8 mouse cellular contexts compared by ENCODE assay signal in the genomic region with DNA sequence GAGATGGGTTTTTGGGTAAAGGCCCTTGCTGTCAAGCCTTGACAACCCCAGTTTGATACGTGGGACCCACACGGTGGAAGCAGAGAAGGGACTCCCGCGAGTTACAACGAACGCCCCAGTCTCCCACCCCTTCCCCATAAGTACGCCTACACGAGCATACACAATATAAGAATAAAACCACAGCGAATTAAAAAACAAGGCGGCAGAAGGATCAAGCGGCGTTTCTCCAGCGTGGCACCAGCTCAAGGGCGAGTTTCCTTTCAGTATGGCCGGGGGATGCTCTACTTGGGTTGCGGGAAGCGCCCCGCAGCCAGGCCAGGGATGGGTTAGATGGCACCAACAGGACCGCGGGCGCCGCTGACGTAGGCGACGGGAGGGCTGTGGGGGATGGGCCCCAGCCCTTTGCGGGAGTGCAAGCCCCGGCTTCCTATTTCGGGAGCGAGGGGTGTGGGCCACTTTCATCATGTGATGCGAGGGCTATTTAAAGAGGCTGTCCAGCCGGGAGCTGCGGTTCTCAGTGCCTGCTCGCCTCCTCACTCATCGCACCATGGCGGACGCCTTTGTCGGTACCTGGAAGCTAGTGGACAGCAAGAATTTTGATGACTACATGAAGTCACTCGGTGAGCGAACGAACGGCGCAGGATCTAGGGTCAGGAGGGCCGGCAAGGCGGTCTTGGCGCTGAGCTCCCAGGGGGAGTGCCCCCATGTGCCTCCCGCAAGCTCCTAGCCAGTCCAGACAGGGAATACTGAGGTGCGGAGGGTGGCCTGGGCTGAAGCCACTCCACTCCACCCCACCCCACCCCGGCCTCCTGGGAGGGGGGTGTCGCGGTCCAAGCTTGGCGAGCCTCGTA. TPM values are rescaled to one million over a fixed set of nuclear protein-coding genes. Genes with fewer than 3 reads are reported as not detected.
A peak's percentile ranks its signal among the peaks of the same experiment; 100 is the strongest.
DNase-seq lines count a peak whose midpoint lies in the region; ATAC-seq and TF ChIP-seq lines count a peak whose summit lies in the region.

Fabp3 (plus strand) TSS at position 365 of the 851 bp plus-strand sequence.
Gm10570 (minus strand) TSS at position 444 of the 851 bp plus-strand sequence.

- peaks cover 37% of the 10 kb centered on the region for H3K36me3 ChIP-seq in E14TG2a.4 (ENCODE audit: insufficient read depth, low read length)
- H3K36me3 ChIP-seq in forebrain, postnatal 0 days (ENCODE audit: insufficient read depth): peaks cover 11% of the 10 kb centered on the region
- H3K36me3 ChIP-seq in lung, embryonic 14.5 days (ENCODE audit: insufficient read depth): 0 out of 2 replicates have a peak, but pooled peaks cover under 1% of the 10 kb centered on the region

- TF ChIP-seq CTCF in E14TG2a.4 (conservative IDR thresholded peaks at IDR 0.05; ENCODE audit: low read length): no peak
- TF ChIP-seq CTCF in forebrain, postnatal 0 days (IDR thresholded peaks at IDR 0.05; ENCODE audit: low read depth): no peak
- TF ChIP-seq CTCF in layer of hippocampus, adult 2 months (conservative IDR thresholded peaks at IDR 0.05): no peak
- TF ChIP-seq CTCF in lung, embryonic 14.5 days (IDR thresholded peaks at IDR 0.05; ENCODE audit: low read depth): no peak

- peak within 1 kb of the TSS; percentile 93 for H3K4me2 ChIP-seq in forebrain, postnatal 0 days (ENCODE audit: low read depth)
- H3K4me2 ChIP-seq in lung, embryonic 14.5 days: peak within 1 kb of the TSS; percentile 93

- H3K9ac ChIP-seq in forebrain, postnatal 0 days: peak within 1 kb of the TSS; percentile 82
- peak within 1 kb of the TSS; percentile 47 for H3K9ac ChIP-seq in lung, embryonic 14.5 days

- DNase-seq in cerebellum, adult 18-20 months: peak; percentile 75 to 82
- DNase-seq in forebrain, postnatal 0 days: peak; percentile 86
- peak; percentile 35 for DNase-seq in heart, postnatal 25 days (ENCODE audit: low spot score)
- peak; percentile 72 to 74 for DNase-seq in layer of hippocampus, adult 2 months (ENCODE audit: low spot score in 2 of 2)
- DNase-seq in lung, embryonic 14.5 days: peak; percentile 49
- peak; percentile 73 for DNase-seq in retina, embryonic 14.5 days (ENCODE audit: low spot score)
- no peak for DNase-seq in thymus, postnatal 25 days

- peaks cover 93% of the 10 kb centered on the region for H3K4me1 ChIP-seq in E14TG2a.4 (replicated peaks; ENCODE audit: low read depth, low read length)
- H3K4me1 ChIP-seq in forebrain, postnatal 0 days (ENCODE audit: insufficient read depth): no peaks in the 10 kb centered on the region
- H3K4me1 ChIP-seq in lung, embryonic 14.5 days (ENCODE audit: insufficient read depth): no peaks in the 10 kb centered on the region

- peak within 1 kb of the TSS; percentile 73 for H3K27ac ChIP-seq in forebrain, postnatal 0 days (ENCODE audit: low read depth, low read length)
- H3K27ac ChIP-seq in layer of hippocampus, adult 2 months: peak within 1 kb of the TSS; percentile 87
- no peak within 1 kb of the TSS; the same call in 1 of the 2 replicates for H3K27ac ChIP-seq in lung, embryonic 14.5 days (ENCODE audit: low read depth)

- peaks cover 27% of the 10 kb centered on the region for H3K27me3 ChIP-seq in E14TG2a.4 (ENCODE audit: insufficient read depth, low read length)
- H3K27me3 ChIP-seq in forebrain, postnatal 0 days (ENCODE audit: insufficient read depth, low read length): no peaks in the 10 kb centered on the region
- peaks cover 42% of the 10 kb centered on the region for H3K27me3 ChIP-seq in lung, embryonic 14.5 days (ENCODE audit: insufficient read depth, low read length)

- H3K4me3 ChIP-seq in E14TG2a.4 (replicated peaks; ENCODE audit: low read length): peak within 1 kb of the TSS; percentile 86
- peak within 1 kb of the TSS; percentile 57 for H3K4me3 ChIP-seq in forebrain, postnatal 0 days (ENCODE audit: low read depth, low read length)
- H3K4me3 ChIP-seq in layer of hippocampus, adult 2 months: peak within 1 kb of the TSS; percentile 54
- H3K4me3 ChIP-seq in lung, embryonic 14.5 days (ENCODE audit: low read depth, low read length): peak within 1 kb of the TSS; percentile 44

- ATAC-seq in forebrain, postnatal 0 days: peak; percentile 88
- peak; percentile 33; the same call in 1 of the 2 replicates for ATAC-seq in lung, embryonic 14.5 days (ENCODE audit: insufficient read depth)

- WGBS in forebrain, postnatal 0 days: under 1% methylated on average over 52 of the region's 52 CpGs
- WGBS in lung, embryonic 14.5 days: under 1% methylated on average over 52 of the region's 52 CpGs

- H3K9me3 ChIP-seq in E14TG2a.4 (ENCODE audit: low read length): no peaks in the 10 kb centered on the region
- no peaks in the 10 kb centered on the region for H3K9me3 ChIP-seq in forebrain, postnatal 0 days (ENCODE audit: low read length)
- H3K9me3 ChIP-seq in lung, embryonic 14.5 days (ENCODE audit: low read depth, low read length): no peaks in the 10 kb centered on the region

- intact Hi-C loops in heart, postnatal 25 days (cut with DNase I): no loop called here

RNA-seq across cellular contexts. Expression of gene Fabp3, which starts in this region (rescaled TPM):
- total RNA-seq in forebrain, postnatal 0 days (2014; rRNA removed): 129 and 201 TPM in 2 replicates
- 318 and 358 TPM in 2 replicates for polyA plus RNA-seq in forebrain, postnatal 0 days (2015; fragmentation: Nextera tagmentation; extraction: Ambion mirVana)
- total RNA-seq in heart, postnatal 25 days (2021): 1,000 to 10,000 TPM; 5,192 to 5,215 TPM
- total RNA-seq in layer of hippocampus, adult 2 months (2021): 10 to 100 TPM; 88.5 to 92.2 TPM
- 4.7 and 28.1 TPM in 2 replicates for polyA plus RNA-seq in lung, embryonic 14.5 days (2014; fragmentation: Nextera tagmentation; extraction: Ambion mirVana)

RNA-seq across cellular contexts. Expression of gene Gm10570, which starts in this region (rescaled TPM):
- total RNA-seq in forebrain, postnatal 0 days (2014; rRNA removed): 1.1 and 1.8 TPM in 2 replicates
- 1.0 and 1.2 TPM in 2 replicates for polyA plus RNA-seq in forebrain, postnatal 0 days (2015; fragmentation: Nextera tagmentation; extraction: Ambion mirVana)
- under 1 TPM in 1 of 2 experiments, not detected in 1; 0.75 TPM for total RNA-seq in heart, postnatal 25 days (2021)
- total RNA-seq in layer of hippocampus, adult 2 months (2021): 1 to 10 TPM; 1.3 to 1.6 TPM
- not detected in 2 replicates for polyA plus RNA-seq in lung, embryonic 14.5 days (2014; fragmentation: Nextera tagmentation; extraction: Ambion mirVana)

Comparison
In these comparisons a context has a peak if more than half of its experiments do, and no peak if none do; other contexts are left out.
1. RNA of gene Fabp3 (total RNA-seq): 5,192 to 5,215 TPM in heart, postnatal 25 days; 129 to 201 TPM in forebrain, postnatal 0 days and 88.5 to 92.2 TPM in layer of hippocampus, adult 2 months; every median in the first group is over 10 times any median in the second.
2. RNA of gene Fabp3 (polyA plus RNA-seq): 318 to 358 TPM in forebrain, postnatal 0 days; 4.7 to 28.1 TPM in lung, embryonic 14.5 days; every median in the first group is over 10 times any median in the second.
3. Peak in every context shown above with its lines, with median percentiles within 50 percentile points of each other: H3K4me3 ChIP-seq.